Mouse (Mus musculus): Measurements from ENCODE around the gene Gm20388. TPM values are rescaled to one million over a fixed set of nuclear protein-coding genes. Genes with fewer than 3 reads are reported as not detected.
A peak's percentile ranks its signal among the peaks of the same experiment; 100 is the strongest.

The Gm20388 gene
- polyA plus RNA-seq, 1 experiment = not detected

GRCm38 (mm10) chr8:121829777-121830362 lies 1919.2 kb downstream of the Gm20388 start:
- WGBS = 4% methylated on average over 18 of the region's 18 CpGs

GRCm38 (mm10) chr8:121832061-121832460 lies 1921.4 kb downstream of the Gm20388 start:
- no peak overlapping the region for H3K4me3 ChIP-seq (ENCODE audit: insufficient read depth, low read depth, low read length)
- H3K4me1 ChIP-seq (ENCODE audit: control insufficient read depth, insufficient read depth, low read length) = peaks cover 15% of the 10 kb centered on the region
- no peak overlapping the region for H3K27ac ChIP-seq (ENCODE audit: insufficient read depth, low read depth, low read length)
- TF ChIP-seq CTCF (IDR thresholded peaks at IDR 0.05; ENCODE audit: insufficient read depth, low read depth, low read length) = no peak
- no peak for TF ChIP-seq POLR2A (IDR thresholded peaks at IDR 0.05; ENCODE audit: insufficient read depth, low read depth, low read length)
- 85% methylated on average over 2 of the region's 2 CpGs for WGBS

More at GRCm38 (mm10) chr8:121829777-121830362, 1919.2 kb downstream of the Gm20388 start:
- H3K27ac ChIP-seq (ENCODE audit: insufficient read depth, low read depth, low read length) = peak overlapping the region; percentile 71
- H3K4me1 ChIP-seq (ENCODE audit: control insufficient read depth, insufficient read depth, low read length) = peaks cover 15% of the 10 kb centered on the region
- TF ChIP-seq CTCF (IDR thresholded peaks at IDR 0.05; ENCODE audit: insufficient read depth, low read depth, low read length) (no peak), POLR2A (IDR thresholded peaks at IDR 0.05; ENCODE audit: insufficient read depth, low read depth, low read length) (no peak; the same call in 1 of the 2 replicates)
- H3K4me3 ChIP-seq (ENCODE audit: insufficient read depth, low read depth, low read length) = peak overlapping the region; percentile 90

DNA sequence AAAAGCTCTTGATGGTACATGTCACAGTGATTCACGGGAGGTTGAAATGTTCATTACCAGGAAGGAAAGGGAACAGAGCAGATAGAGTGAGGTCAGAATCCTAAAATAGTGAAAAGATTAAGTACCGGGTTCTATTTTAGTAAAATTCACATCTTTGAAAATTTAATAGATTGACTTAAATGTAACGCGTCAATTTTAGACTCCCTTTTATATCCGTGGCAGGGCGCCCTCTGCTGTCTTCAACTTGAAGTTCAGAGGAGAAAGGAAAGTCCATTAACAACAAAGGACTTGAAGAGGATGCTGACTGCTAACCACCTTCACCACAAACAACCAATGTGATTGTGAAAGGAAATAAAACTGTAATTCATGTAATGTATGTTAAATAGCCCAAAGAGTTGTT lies 1921.9 kb downstream of the Gm20388 start:
- Histone ChIP-seq H3K4me3 (ENCODE audit: insufficient read depth, low read depth, low read length) (no peak overlapping the region), H3K27ac (ENCODE audit: insufficient read depth, low read depth, low read length) (no peak overlapping the region), H3K4me1 (ENCODE audit: control insufficient read depth, insufficient read depth, low read length) (peaks cover 15% of the 10 kb centered on the region)
- TF ChIP-seq CTCF (IDR thresholded peaks at IDR 0.05; ENCODE audit: insufficient read depth, low read depth, low read length) (no peak), POLR2A (IDR thresholded peaks at IDR 0.05; ENCODE audit: insufficient read depth, low read depth, low read length) (no peak)
- WGBS = 9% methylated on average over 6 of the region's 6 CpGs

DNA sequence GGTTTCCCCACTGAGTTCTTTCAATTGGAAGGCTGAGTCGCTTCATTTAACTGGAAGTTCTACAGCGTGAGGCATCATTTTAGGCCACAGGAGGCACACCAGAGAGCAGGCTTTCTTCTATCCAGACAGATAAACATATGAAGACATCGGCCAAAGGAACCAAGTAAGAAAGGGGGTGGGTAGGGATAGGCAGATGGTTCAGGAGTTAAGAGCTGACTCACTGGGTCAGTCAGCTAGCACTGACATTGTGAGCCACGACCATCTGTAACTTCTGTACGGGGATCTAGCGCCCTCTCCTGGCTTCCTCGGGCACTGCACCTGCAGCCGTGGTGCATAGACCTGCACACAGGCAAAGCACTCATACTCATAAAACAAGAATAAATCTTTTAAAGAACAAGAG lies 1930.6 kb downstream of the Gm20388 start:
- no peak overlapping the region for H3K4me3 ChIP-seq (ENCODE audit: insufficient read depth, low read depth, low read length)
- peak; percentile 74 for TF ChIP-seq CTCF (IDR thresholded peaks at IDR 0.05; ENCODE audit: insufficient read depth, low read depth, low read length)
- TF ChIP-seq POLR2A (IDR thresholded peaks at IDR 0.05; ENCODE audit: insufficient read depth, low read depth, low read length) = no peak
- no peaks in the 10 kb centered on the region for H3K4me1 ChIP-seq (ENCODE audit: control insufficient read depth, insufficient read depth, low read length)
- H3K27ac ChIP-seq (ENCODE audit: insufficient read depth, low read depth, low read length) = no peak overlapping the region
- WGBS = 48% methylated on average over 8 of the region's 8 CpGs

GRCm38 (mm10) chr8:121842064-121842955 lies 1931.7 kb downstream of the Gm20388 start:
- WGBS = 90% methylated on average over 8 of the region's 8 CpGs
- no peak for TF ChIP-seq POLR2A (IDR thresholded peaks at IDR 0.05; ENCODE audit: insufficient read depth, low read depth, low read length)
- TF ChIP-seq CTCF (IDR thresholded peaks at IDR 0.05; ENCODE audit: insufficient read depth, low read depth, low read length) = no peak
- Histone ChIP-seq H3K4me1 (ENCODE audit: control insufficient read depth, insufficient read depth, low read length) (no peaks in the 10 kb centered on the region), H3K4me3 (ENCODE audit: insufficient read depth, low read depth, low read length) (no peak overlapping the region), H3K27ac (ENCODE audit: insufficient read depth, low read depth, low read length) (no peak overlapping the region)

GRCm38 (mm10) chr8:121843184-121843733 lies 1932.6 kb downstream of the Gm20388 start:
- Histone ChIP-seq H3K27ac (ENCODE audit: insufficient read depth, low read depth, low read length) (no peak overlapping the region), H3K4me1 (ENCODE audit: control insufficient read depth, insufficient read depth, low read length) (no peaks in the 10 kb centered on the region), H3K4me3 (ENCODE audit: insufficient read depth, low read depth, low read length) (no peak overlapping the region)
- 73% methylated on average over 3 of the region's 3 CpGs for WGBS
- TF ChIP-seq CTCF (IDR thresholded peaks at IDR 0.05; ENCODE audit: insufficient read depth, low read depth, low read length) (no peak), POLR2A (IDR thresholded peaks at IDR 0.05; ENCODE audit: insufficient read depth, low read depth, low read length) (no peak)

- H3K4me1 ChIP-seq (ENCODE audit: control insufficient read depth, insufficient read depth, low read length) = no peaks in the 10 kb centered on the region
- H3K4me3 ChIP-seq (ENCODE audit: insufficient read depth, low read depth, low read length) = no peak overlapping the region
- H3K27ac ChIP-seq (ENCODE audit: insufficient read depth, low read depth, low read length) = no peak overlapping the region
- TF ChIP-seq POLR2A (IDR thresholded peaks at IDR 0.05; ENCODE audit: insufficient read depth, low read depth, low read length) (no peak), CTCF (IDR thresholded peaks at IDR 0.05; ENCODE audit: insufficient read depth, low read depth, low read length) (no peak)
- 56% methylated on average over 6 of the region's 7 CpGs for WGBS
Observed at GRCm38 (mm10) chr8:121844765-121845164, 1934.1 kb downstream of the Gm20388 start.

- H3K27ac ChIP-seq (ENCODE audit: insufficient read depth, low read depth, low read length) = no peak overlapping the region
- TF ChIP-seq CTCF (IDR thresholded peaks at IDR 0.05; ENCODE audit: insufficient read depth, low read depth, low read length) (no peak), POLR2A (IDR thresholded peaks at IDR 0.05; ENCODE audit: insufficient read depth, low read depth, low read length) (no peak)
- no peak overlapping the region for H3K4me3 ChIP-seq (ENCODE audit: insufficient read depth, low read depth, low read length)
- H3K4me1 ChIP-seq (ENCODE audit: control insufficient read depth, insufficient read depth, low read length) = peaks cover 13% of the 10 kb centered on the region
Observed at GRCm38 (mm10) chr8:121846815-121847214, 1936.2 kb downstream of the Gm20388 start.

All from olfactory bulb, adult 2 months (tissue).